Mouse (Mus musculus) neural tube, embryonic 10.5 days (tissue): ENCODE data around the gene Nlrc5.

Experiments
- DNase-seq: peaks from one replicate; pipeline ENCODE4 v3.0.0-alpha.2; 2017; ENCODE audit warnings: low spot score; ENCODE audit errors: extremely low spot score

Nlrc5 gene

DNA sequence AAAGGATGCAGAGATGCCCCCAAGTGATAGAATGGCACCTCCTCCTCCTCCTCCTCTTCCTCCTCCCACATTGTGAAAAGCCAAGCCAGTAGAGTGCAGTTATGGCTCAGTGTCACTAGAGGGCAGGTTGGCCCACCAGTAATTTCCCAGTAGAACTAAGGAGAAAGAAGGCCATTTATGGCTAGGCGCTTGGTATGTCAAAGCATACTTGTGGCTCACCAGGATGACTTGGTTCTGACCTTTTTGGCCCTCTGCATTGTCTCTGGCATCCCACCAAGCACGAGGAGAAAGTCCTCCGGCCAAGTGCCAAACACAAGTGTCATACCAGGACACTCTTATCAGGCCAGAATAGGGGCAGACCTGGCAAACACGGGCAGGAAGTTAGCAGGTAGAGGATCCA lies 94.1 kb downstream of the Nlrc5 start:
- peak; percentile 39 for DNase-seq

DNA sequence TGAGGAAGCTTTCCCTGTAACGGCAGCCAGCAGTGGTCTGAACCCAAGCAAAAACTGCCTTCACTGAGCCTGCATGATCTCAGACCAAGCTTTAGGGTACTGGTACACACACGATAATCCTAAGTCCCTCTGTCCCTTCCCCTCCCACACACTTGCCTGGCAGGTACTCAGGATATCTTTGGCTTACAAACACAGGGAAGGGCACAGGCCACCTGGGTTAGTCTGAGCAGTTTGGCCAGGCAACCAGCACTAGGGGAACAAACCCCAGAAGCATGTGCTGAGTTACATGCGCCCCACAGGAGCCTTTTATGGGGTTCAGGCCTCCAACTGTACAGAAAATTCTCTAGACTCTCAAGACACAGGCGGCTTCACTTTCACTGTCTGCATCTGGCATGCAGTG lies 95.7 kb downstream of the Nlrc5 start:
- DNase-seq = no peak

DNA sequence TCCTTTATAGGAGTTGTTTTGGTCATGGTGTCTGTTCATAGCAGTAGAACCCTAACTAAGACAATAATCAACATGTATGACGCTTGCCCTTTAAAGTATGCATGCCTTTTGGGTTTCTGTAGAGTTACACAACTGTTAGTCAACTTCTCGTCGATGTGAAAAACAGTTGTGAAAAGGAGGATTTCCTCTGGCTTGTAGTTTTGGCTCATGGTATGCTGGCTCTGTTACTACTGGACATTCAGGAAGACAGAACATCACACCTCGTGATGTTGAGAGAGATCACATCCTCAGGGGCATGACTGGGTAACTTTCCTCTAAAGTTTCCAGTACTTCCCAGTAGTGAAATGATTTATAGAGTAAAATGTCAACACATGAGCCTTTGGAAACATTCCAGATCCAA lies 96.5 kb downstream of the Nlrc5 start:
- no peak for DNase-seq

DNA sequence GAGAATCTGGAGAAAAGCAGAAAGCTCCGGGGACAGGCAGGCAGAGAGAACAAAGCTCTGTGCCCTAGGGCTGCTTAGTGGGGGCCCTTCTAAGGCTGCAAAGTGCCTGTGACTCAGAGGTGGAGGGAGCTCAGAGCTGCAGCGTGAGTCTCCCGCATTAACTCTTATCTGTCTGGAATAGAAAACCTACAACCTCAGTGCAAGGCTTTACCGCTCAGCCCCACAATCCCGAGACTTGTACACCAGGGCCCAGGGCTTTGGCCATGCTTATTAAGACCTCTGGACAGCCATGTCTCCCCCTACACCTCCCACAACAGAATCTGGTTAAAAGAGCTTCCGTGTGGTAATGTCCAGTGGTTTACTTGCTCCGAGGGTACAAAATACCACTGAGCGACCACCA lies 97.8 kb downstream of the Nlrc5 start:
- DNase-seq = peak; percentile 50

DNA sequence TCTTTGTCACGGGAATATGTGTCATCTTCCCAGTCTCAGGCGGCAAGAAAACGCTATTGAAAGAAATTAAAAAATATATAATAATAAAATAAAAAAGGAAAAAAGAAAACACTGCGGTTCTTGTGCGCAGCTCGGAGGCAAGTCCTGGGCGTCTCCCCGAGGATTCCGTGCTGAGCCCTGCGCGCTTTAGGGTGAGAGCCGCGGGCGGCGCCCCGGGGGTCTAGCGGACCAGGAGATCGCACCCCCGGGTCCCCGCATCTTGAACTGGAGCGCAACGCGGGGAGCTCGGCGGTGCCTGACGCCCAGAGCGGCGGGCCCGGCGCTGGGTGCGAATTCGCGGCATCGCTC lies 98.3 kb downstream of the Nlrc5 start:
- DNase-seq = no peak

DNA sequence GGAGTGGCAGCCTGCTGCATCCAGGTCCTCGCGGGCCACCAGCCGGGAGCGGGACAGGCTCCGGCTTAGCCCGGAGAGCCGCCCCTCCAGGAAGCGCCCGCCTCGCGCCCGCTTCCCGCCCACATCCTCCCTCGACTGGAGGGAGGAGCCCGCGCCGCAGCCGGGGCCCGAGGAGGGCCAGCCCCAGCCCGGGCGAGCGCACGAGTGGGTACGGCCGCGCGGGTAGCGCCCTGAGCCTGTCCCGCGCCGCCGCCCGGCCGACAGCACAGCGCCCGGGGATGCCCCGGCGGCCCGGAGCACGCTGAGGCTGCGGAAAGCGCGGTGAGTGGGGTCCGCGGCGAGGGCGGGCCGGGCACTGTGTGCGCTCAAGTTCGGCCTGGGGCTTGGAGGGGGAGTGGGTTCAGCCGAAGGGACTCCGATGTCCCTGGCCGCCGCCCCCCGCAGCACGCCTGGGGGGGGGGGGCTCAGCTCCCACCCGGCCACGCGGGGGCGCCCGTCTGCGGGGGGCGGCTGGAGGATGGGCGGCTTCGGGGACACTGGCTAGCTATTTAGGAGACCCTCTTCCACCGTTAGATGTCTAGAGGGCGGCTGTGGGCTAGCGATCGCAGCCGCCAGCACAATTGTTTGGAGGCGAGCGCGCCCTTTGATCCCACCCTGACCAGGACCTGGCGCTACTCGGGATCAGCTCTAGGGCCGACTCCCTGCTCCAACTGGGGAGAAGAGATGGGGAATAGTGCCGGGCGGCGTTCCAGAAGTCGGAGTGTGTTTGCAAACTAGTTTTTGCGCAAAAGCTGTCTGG lies 98.9 kb downstream of the Nlrc5 start, which contains the start of gene Cpne2:
Gene Cpne2 (plus strand): TSS at position 118 of the 799 bp plus-strand sequence.
- peak; percentile 70 for DNase-seq

DNA sequence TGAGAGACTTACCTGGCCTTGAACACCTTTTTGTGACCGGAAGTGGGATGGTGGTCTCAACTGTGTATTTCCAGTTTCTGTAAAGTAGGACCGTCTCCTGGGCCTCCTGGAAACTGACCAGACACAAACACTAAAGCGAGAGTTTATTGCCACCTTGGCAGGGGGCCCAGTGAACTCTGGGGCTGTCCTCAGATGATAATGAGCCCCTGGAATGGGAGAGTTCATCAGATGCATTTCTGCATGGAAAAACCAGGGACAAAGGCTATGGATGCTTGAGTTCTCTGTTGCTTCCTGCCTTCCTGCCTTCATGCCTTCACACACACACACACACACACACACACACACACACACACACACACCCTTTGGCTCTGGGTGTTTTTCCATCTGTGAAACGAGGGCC lies 100.5 kb downstream of the Nlrc5 start:
- no peak for DNase-seq

DNA sequence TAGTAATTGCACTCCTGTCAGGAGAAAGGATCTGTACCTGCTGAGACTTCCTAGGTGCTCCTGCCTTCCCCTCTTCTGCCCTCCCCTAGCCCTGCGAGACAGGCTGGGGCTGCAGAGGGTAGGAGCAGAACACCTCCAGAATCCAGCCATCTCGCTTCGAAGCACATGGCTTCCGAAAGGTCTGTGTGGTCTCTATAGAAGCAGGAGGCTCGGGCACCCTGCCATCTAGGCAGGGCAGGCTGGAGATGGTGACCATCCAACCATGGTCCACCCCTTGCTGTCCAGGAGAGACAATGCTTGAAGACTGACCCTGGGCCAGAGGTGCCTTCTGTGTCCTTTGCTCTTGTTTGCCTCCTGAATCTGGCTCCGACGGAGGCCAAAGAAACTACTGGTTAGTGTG lies 101.5 kb downstream of the Nlrc5 start:
- DNase-seq = no peak

DNA sequence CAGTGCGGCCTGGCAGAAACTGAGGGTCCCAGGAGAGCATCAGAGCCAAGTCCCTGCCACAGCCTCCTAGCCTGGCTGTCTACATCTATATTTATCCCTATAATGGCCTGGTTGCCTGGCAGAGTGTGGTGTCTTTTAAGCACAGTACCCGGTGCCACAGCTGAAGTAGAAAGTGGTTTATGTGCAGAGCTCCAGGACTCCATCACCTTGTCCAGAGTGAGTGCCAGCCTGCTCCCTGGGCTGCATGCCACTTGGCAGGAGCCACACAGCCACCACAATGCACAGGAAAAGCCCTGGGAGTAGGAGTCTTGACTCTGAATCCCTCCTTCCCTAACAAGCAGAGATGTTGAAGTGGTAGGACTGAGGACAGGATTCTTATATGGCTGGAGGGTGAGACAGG lies 103.3 kb downstream of the Nlrc5 start:
- DNase-seq = no peak

DNA sequence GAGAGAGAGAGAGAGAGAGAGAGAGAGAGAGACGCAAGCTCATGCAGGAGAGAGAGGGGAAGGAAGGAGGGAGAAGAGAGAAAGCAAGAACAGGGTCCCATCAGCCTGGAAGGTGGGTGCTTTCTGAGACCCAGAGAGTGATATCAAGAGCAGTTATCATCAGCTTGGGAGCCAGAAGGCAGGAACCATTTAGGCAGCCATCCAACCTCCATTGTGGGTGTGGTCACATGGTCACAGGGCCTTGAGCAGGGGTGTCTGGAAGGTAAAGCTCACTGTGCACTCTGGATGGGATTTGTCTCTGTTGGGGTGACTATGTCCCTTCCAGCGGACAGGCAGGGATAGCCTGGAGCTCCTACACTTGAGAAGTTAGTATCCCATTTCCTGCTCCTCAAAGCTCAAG lies 105.9 kb downstream of the Nlrc5 start:
- no peak for DNase-seq

DNA sequence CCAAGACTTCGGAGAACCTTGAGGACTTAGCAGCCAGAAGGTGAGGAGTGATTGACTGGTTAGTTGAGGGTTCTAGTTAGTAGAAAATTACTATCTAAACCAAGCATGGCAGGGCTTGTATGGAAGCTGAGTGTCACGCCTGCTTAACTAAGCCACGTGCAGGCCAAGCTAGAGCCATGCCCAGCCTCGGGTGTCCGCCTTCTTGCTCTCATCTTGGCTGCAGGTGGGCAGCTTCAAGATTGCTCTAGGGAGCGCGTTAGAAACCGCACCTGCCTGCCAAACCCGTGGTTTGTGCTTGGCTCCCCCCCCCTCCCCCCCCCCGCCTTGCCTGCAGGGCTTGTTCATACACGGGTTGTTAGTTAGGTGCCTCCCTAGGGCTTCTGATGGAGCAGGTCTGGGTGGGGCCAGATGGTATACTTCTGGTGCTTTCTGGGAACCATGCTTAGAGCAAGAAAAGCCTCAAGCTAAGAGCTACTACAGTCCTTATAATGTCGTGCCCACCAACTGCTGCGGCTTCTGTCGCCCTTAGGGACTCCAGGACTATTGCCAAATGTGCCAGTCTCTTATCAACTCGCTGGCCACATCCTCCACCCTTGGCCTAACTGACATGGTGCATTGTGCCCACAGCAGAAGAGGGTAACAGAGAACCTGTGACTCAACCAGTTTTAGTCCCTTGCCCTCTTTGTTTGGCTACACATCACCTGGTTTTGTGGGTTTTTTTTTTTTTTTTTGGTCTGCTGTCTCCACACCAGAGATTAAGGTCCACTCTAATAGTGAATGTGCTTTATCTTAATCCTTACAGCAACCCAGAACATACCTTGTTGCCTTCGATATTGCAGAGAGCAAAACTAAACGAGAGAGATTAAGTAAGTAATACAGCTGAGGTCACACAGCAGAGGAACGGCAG lies 107.0 kb downstream of the Nlrc5 start:
- DNase-seq = no peak

DNA sequence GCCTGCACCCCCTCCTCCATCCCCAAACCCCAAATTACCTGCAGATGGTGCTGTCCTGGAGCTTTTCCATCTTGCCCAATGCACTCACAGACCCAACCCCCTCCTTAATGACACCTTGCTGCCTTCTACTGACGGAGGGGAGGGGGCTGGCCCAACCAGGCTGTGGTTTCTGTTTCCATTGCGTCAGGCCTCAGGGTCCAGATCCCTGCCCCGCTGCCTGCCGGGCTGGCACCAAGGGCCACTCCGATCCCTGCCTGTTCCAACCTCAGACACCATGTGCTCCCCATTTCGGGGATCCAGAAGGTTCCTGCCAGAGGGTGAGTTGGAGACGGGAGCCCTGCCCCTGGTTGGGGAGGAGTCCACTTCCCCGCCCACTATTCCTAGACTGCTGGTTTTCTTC lies 109.8 kb downstream of the Nlrc5 start:
- no peak for DNase-seq

DNA sequence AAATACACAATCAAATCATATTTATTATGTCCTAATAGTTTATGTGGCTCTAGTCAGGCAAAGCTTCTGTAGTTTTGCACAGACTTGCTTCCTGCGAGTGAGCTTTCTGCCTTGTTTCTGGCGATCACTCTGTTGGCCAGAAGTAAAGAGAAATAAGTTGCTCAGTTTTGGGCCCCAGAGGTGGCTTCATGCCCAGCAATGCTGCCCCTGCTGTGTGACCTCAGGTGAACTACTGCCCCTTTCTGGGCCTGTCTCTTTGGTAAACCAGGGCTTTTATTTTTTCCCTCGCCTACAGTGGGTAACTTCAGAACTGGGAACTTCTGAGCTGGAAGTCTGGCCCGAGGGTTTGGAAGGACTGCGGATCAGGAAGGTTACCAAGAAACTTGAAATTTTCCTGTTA lies 114.9 kb downstream of the Nlrc5 start:
- DNase-seq = no peak

DNA sequence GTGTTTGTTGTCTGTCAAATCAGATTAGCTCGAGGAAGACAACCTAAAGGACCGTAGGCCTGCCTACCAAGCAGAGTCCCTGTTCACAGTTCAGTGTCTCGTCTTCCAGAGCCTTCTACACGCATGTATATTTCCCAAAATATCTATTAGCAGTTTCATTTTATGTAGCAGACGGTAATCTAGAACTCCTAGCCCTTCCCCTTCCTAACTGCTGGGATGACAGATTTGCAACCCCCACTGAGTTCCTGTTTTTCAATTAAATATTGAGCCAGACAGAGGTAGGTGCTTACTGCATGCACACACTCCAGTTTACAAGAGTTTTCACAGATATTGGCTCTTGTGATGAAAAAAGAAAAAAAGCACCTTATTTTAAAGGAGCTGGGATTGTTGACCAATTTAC lies 115.3 kb downstream of the Nlrc5 start:
- DNase-seq = no peak

DNA sequence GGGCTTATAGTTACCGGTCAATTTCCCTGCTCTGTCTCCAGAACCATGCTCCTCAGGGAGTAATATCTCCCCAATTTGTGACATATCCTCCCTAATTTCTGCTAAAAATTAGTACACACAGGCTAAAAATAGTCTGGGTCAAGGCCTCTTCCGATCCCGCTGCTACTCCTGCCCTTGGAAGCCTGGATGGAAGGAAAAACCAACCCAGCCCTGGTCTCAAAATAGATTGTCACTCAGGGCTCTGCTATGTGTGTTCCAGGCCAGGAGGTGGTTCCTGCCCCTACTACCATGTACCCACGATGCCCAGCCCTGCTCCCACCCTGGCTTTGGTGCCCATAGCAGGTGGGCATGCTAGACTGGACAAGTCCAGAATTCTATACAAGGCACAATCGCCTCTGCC lies 115.8 kb downstream of the Nlrc5 start:
- DNase-seq = no peak

DNA sequence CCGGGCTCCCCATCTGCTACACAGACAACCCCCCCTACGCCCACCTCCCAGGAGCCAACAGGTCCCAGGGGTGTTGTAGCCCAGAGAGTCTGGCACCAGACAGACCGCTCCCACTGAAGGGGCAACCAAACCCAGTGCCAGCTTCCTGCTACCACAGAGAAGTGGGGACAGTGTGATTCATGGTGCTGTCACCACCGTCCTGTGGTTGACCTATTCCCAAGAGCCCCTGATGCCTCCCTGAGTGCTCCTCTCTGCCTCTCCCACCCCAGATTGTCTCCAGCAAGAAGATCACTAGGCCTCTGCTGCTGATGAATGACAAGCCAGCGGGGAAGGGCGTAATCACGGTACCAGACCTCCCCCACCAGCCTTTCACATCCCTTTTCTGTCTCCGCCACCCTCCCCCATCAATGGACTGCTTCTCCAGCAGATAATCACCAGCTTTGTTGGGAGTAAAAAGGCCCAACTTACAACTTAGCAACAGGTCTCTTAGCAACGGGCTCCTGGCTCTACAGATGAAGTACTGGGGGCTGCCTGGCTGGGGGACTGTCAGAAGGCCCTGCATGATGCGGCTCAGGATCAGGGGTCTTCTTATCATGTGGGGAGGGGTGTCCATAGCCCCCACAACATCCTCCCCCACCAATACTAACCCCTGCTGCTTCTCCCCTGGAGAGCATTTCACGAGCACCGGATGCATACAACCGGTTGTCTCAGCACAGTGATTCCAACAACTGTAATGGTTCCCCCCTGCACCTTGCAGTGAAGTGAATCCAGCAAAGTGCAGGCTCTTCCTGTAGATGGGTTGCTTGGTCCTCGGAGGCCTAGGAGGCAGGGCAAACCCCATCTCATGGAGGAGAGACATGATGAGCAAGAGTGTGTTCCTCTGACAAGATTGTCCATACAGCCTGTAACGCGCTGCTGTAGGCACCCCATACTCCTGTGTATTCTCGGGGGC lies 117.6 kb downstream of the Nlrc5 start:
- DNase-seq = peak; percentile 54

DNA sequence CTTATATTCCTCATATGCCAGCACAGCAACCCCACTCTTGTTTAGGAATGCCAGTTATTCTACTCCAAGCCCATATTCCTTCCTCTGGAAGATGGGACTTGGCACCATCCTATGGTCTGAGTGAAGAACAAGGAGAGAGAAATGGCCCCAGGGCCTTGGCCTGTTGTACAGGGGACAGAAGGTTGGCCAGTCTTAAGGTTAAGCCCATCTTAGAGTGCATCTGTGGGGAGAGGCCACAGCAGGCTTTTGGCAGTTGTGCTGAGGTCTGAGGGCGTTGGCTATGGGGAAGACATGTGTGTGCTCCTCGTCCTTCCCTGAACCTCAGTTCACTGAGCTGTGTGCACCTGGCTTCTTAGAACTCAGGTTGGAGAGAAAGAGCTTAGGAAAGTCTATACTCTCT lies 118.5 kb downstream of the Nlrc5 start:
- DNase-seq = no peak

DNA sequence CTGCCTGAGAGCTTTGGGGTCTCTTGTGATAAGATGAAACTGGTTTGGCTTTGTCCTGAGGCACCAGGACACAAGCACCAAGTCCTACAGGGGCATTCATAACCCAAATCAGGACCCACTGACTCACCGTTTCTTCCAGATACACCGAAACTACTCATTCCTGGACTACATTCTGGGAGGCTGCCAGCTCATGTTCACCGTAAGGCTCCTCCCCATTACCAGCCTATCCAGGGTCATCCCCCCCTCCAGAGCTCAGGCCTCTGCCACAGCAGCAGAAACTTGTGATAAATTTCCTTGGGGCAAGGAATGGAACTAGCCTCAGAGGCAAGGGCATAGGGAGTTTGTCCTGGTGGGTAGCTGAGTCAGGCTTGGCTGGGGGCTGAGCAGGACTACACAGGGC lies 123.1 kb downstream of the Nlrc5 start:
- DNase-seq = no peak

DNA sequence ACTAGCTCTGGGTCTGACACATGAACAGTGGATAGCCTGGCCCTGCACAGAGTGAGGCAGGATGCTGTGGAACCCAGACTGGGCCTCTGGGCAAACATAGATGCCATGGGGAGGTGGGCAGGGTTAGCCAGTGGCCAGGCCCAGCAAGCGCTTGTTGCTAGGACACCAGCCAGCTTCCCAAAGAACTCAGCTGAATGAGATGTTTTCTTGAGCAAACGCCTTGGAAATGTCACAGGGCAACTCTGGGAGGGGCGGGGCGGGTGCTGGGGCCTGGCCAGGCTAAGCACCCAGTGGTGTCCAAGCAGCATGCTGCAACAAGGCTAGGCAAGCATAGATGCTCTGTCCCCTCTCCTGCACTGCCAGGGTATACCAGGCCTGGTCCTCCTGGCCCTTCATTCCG lies 127.1 kb downstream of the Nlrc5 start:
- peak; percentile 21 for DNase-seq

DNA sequence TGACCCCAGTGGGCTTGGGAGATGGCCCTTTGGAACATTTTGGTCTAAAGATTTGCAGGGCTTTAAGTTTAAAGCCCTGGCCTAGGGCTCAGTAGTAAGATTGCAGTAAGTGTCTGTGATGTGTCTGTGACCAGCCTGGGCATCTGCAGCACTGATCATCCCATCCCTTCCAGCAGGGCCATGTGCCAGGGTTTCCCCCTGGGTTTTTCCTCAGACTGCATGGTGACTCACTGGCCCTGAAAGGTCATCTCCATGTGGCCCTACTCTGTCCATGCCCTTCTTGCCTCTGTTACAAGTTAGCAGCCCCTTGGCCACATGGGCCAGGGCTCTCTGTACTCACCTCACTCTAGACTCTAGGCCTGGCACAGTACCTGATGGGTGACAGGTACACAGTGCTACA lies 130.3 kb downstream of the Nlrc5 start:
- no peak for DNase-seq

DNA sequence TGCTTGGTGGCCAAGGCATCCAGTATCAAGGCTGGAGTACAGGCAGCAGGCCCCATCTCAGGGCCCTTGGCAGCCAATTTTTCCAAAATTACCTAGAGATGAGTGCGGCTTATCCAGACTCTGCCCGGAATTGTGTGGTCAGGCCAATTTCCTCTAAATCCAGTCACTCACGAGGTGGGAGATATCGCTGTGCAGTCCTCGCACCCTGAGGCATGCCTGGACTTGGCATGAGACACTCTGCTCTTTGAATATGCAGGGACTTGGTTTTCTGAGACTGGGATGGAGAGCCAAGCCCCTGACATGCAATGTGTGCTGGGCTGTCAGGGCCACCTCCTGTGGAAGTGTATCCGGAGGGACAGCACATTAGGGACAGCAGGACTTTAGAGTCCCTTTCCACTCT lies 131.9 kb downstream of the Nlrc5 start:
- DNase-seq = no peak
